Comparison of ENCODE assay signal across 27 mouse cellular contexts in the genomic region with DNA sequence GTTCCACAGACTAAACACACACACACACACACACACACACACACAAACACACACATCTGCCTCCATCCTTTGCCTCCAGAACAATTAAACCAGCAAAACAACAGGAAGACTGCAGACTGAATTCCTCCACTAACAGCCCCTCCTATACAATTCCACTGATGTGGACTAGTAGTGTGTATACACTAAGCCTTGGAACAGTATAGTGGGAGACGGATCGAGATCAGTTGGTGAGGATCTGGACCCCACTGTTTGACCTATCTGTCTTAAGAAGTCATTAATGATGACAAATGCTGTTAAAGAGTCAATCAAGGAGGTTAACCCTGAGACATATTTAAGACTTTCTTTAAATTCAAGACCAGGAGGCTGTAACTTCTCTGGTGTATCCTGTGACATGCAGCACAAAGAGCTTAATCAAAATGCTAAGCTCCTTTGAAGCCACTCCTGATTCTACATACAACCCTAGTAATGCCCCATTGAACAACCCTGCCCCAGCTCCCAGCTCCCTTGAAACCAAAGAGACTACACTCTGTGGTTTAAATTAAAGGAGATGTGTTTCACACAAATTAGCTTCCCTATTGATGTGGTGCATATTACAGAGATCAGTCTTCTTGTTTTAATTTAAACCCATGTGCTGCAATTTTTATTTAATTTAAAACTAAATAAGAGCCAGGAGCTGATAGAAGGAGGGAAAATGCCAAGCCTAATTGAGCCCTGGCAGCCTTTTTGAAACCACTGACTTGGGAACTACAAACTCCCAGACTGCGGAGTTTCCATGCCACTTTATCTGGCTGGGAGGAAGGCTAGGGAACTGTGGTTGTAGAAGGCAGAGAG.
DNase-seq lines count a peak whose midpoint lies in the region; ATAC-seq lines count a peak whose summit lies in the region.
"Had no signal": no experiment of that assay in that cellular context is flagged by ENCODE, and none has a peak within 500 bp of the region (broad histone marks: within the 10 kb centered on the region; RNA-seq: fewer than 3 reads in every experiment).

No protein-coding gene starts in this region.

- no peaks in the 10 kb centered on the region for H3K4me1 ChIP-seq in kidney, embryonic 14.5 days (ENCODE audit: control insufficient read depth, insufficient read depth, low read length)
- no peaks in the 10 kb centered on the region for H3K4me1 ChIP-seq in midbrain, embryonic 12.5 days
- H3K4me1 ChIP-seq in midbrain, embryonic 10.5 days, result peaks cover 8% of the 10 kb centered on the region
- H3K4me1 ChIP-seq in embryonic facial prominence, embryonic 14.5 days (ENCODE audit: control insufficient read depth, insufficient read depth, low read length), result no peaks in the 10 kb centered on the region; the same call in 1 of the 2 replicates
- H3K4me1 ChIP-seq: hindbrain, embryonic 15.5 days; neural tube, embryonic 12.5 days had no signal

- no peaks in the 10 kb centered on the region for H3K36me3 ChIP-seq in kidney, embryonic 14.5 days (ENCODE audit: control insufficient read depth, insufficient read depth, low read length)
- H3K36me3 ChIP-seq in midbrain, embryonic 12.5 days, result no peaks in the 10 kb centered on the region
- no peaks in the 10 kb centered on the region for H3K36me3 ChIP-seq in midbrain, embryonic 10.5 days
- no peaks in the 10 kb centered on the region for H3K36me3 ChIP-seq in embryonic facial prominence, embryonic 14.5 days (ENCODE audit: control insufficient read depth, insufficient read depth, low read length)
- H3K36me3 ChIP-seq: G1E; hindbrain, embryonic 15.5 days; neural tube, embryonic 12.5 days had no signal

- no peaks in the 10 kb centered on the region for H3K9me3 ChIP-seq in kidney, embryonic 14.5 days (ENCODE audit: control insufficient read depth, low read length)
- H3K9me3 ChIP-seq in midbrain, embryonic 12.5 days, result no peaks in the 10 kb centered on the region
- H3K9me3 ChIP-seq in midbrain, embryonic 10.5 days (replicated peaks), result no peaks in the 10 kb centered on the region
- H3K9me3 ChIP-seq in embryonic facial prominence, embryonic 14.5 days (ENCODE audit: control insufficient read depth, low read length), result no peaks in the 10 kb centered on the region
- H3K9me3 ChIP-seq: hindbrain, embryonic 15.5 days; neural tube, embryonic 12.5 days had no signal

- no peak for DNase-seq in kidney, postnatal 25 days
- DNase-seq in midbrain, embryonic 10.5 days (ENCODE audit: low spot score), result no peak
- peak; percentile 77 for DNase-seq in embryonic facial prominence, embryonic 14.5 days (ENCODE audit: low spot score)
- no peak for DNase-seq in cerebellum, adult 11-12 months
- DNase-seq in urinary bladder, postnatal 36 days (ENCODE audit: low spot score in 2 of 2), result no peak
- DNase-seq: adrenal gland, adult 2 months; B cell, adult 2 months; cerebellum, adult 18-20 months; cerebellum, postnatal 25 days; kidney, adult 9 months; liver, postnatal 0 days; right cerebral cortex, postnatal 14 days; thymus, adult 2 months; thymus, postnatal 4 days had no signal

- H3K9ac ChIP-seq in kidney, embryonic 14.5 days (ENCODE audit: low read depth, low read length), result no peak overlapping the region
- no peak overlapping the region for H3K9ac ChIP-seq in midbrain, embryonic 12.5 days (replicated peaks)
- H3K9ac ChIP-seq in embryonic facial prominence, embryonic 14.5 days (ENCODE audit: low read depth, low read length), result no peak overlapping the region
- H3K9ac ChIP-seq: hindbrain, embryonic 15.5 days; liver, postnatal 0 days; neural tube, embryonic 12.5 days had no signal

- no peak overlapping the region for H3K4me3 ChIP-seq in kidney, embryonic 14.5 days (ENCODE audit: low read length)
- H3K4me3 ChIP-seq in midbrain, embryonic 12.5 days, result no peak overlapping the region
- H3K4me3 ChIP-seq in midbrain, embryonic 10.5 days, result no peak overlapping the region
- no peak overlapping the region for H3K4me3 ChIP-seq in embryonic facial prominence, embryonic 14.5 days (ENCODE audit: low read depth, low read length)
- H3K4me3 ChIP-seq: erythroblast, embryonic 14.5 days; hindbrain, embryonic 15.5 days; layer of hippocampus, adult 2 months; neural tube, embryonic 12.5 days had no signal

- no peak overlapping the region for H3K4me2 ChIP-seq in kidney, embryonic 14.5 days (replicated peaks; ENCODE audit: low read depth, low read length)
- no peak overlapping the region for H3K4me2 ChIP-seq in midbrain, embryonic 12.5 days (replicated peaks)
- no peak overlapping the region for H3K4me2 ChIP-seq in embryonic facial prominence, embryonic 14.5 days (ENCODE audit: low read depth, low read length)
- H3K4me2 ChIP-seq: heart, embryonic 11.5 days; hindbrain, embryonic 15.5 days; liver, embryonic 11.5 days; neural tube, embryonic 12.5 days had no signal

- H3K27ac ChIP-seq in kidney, embryonic 14.5 days (ENCODE audit: low read depth, low read length), result no peak overlapping the region
- H3K27ac ChIP-seq in midbrain, embryonic 12.5 days (replicated peaks), result no peak overlapping the region
- H3K27ac ChIP-seq in midbrain, embryonic 10.5 days (replicated peaks), result no peak overlapping the region
- H3K27ac ChIP-seq in embryonic facial prominence, embryonic 14.5 days (replicated peaks; ENCODE audit: low read depth, low read length), result no peak overlapping the region
- H3K27ac ChIP-seq: hindbrain, embryonic 15.5 days; layer of hippocampus, adult 2 months; macrophage; neural tube, embryonic 12.5 days; stomach, postnatal 0 days had no signal

- 25% methylated on average over 3 of the region's 3 CpGs for whole genome bisulfite sequencing in kidney, embryonic 14.5 days
- 40% methylated on average over 3 of the region's 3 CpGs for WGBS in midbrain, embryonic 12.5 days
- WGBS in midbrain, embryonic 10.5 days, result 52% methylated on average over 3 of the region's 3 CpGs
- WGBS in embryonic facial prominence, embryonic 14.5 days, result 71% methylated on average over 3 of the region's 3 CpGs

- H3K27me3 ChIP-seq in kidney, embryonic 14.5 days (ENCODE audit: control insufficient read depth, insufficient read depth, low read length), result no peaks in the 10 kb centered on the region
- no peaks in the 10 kb centered on the region for H3K27me3 ChIP-seq in midbrain, embryonic 12.5 days
- H3K27me3 ChIP-seq in midbrain, embryonic 10.5 days (ENCODE audit: low read depth, poor library complexity, severe bottlenecking), result peaks cover 6% of the 10 kb centered on the region; the same call in 1 of the 2 replicates
- no peaks in the 10 kb centered on the region for H3K27me3 ChIP-seq in embryonic facial prominence, embryonic 14.5 days (replicated peaks; ENCODE audit: control insufficient read depth, insufficient read depth, low read length)
- H3K27me3 ChIP-seq: CH12.LX; hindbrain, embryonic 15.5 days; neural tube, embryonic 12.5 days had no signal

- peak; percentile 90 for ATAC-seq in kidney, embryonic 14.5 days (ENCODE audit: low FRiP score, low TSS enrichment)
- 0 out of 2 replicates have a peak, but pooled peaks have one; percentile 38 for ATAC-seq in midbrain, embryonic 12.5 days (ENCODE audit: low FRiP score, low read depth)
- peak; percentile 60; the same call in 1 of the 2 replicates for ATAC-seq in embryonic facial prominence, embryonic 14.5 days (ENCODE audit: low read depth)
- ATAC-seq: liver, postnatal 0 days; lung, postnatal 0 days had no signal

Comparison
In these comparisons a context has a peak if more than half of its experiments do, and no peak if none do; other contexts are left out.
1. ATAC-seq: peak in every context shown above with its lines; median percentile 90 in kidney, embryonic 14.5 days; 60 in embryonic facial prominence, embryonic 14.5 days; 38 in midbrain, embryonic 12.5 days.